Mouse (Mus musculus): ENCODE results near the gene Fbxo2. TPM values are rescaled to one million over a fixed set of nuclear protein-coding genes. Genes with fewer than 3 reads are reported as not detected.
A peak's percentile ranks its signal among the peaks of the same experiment; 100 is the strongest.
"Not testable (repeated sequence)": the region's sequence is repeated elsewhere in the genome, so short reads cannot be mapped to it uniquely, and the experiment has no call there.

The Fbxo2 gene
- total and polyA plus RNA-seq, 2 experiments from 2014 or later = 39.8 to 45.6 TPM

GRCm38 (mm10) chr4:148119578-148119977 is 40.8 kb upstream of the Fbxo2 start:
- not testable (repeated sequence) for H3K4me1 ChIP-seq (ENCODE audit: insufficient read depth, low read length); H3K27me3 ChIP-seq (ENCODE audit: insufficient read depth, low read length); ATAC-seq; H3K27ac ChIP-seq; H3K9me3 ChIP-seq (ENCODE audit: low read length); H3K9ac ChIP-seq (replicated peaks; ENCODE audit: low read length); H3K36me3 ChIP-seq (ENCODE audit: insufficient read depth, low read length); H3K4me2 ChIP-seq (ENCODE audit: low read depth, low read length); H3K4me3 ChIP-seq (ENCODE audit: low read length); DNase-seq (ENCODE audit: low spot score)
- TF ChIP-seq CTCF (IDR thresholded peaks at IDR 0.05; ENCODE audit: low read depth) = peak; percentile 35
- 88% methylated on average over 9 of the region's 9 CpGs for WGBS

- no peaks in the 10 kb centered on the region for H3K27me3 ChIP-seq (ENCODE audit: insufficient read depth, low read length)
- no peak overlapping the region for H3K9ac ChIP-seq (replicated peaks; ENCODE audit: low read length)
- H3K4me3 ChIP-seq (ENCODE audit: low read length) = no peak overlapping the region
- H3K36me3 ChIP-seq (ENCODE audit: insufficient read depth, low read length) = no peaks in the 10 kb centered on the region
- ATAC-seq (no peak), DNase-seq (ENCODE audit: low spot score) (no peak)
- TF ChIP-seq CTCF (IDR thresholded peaks at IDR 0.05; ENCODE audit: low read depth) = no peak
- 38% methylated on average over 9 of the region's 9 CpGs for WGBS
- H3K4me2 ChIP-seq (ENCODE audit: low read depth, low read length) = no peak overlapping the region
- H3K27ac ChIP-seq = peak overlapping the region; percentile 78
- peaks cover 7% of the 10 kb centered on the region; the same call in 1 of the 2 replicates for H3K4me1 ChIP-seq (ENCODE audit: insufficient read depth, low read length)
- H3K9me3 ChIP-seq (ENCODE audit: low read length) = no peaks in the 10 kb centered on the region
These were observed 39.9 kb upstream of the Fbxo2 start for GRCm38 (mm10) chr4:148120555-148120954.

GRCm38 (mm10) chr4:148121362-148121761 is 39.1 kb upstream of the Fbxo2 start:
- 33% methylated on average over 4 of the region's 4 CpGs for WGBS
- H3K27me3 ChIP-seq (ENCODE audit: insufficient read depth, low read length) = no peaks in the 10 kb centered on the region
- H3K9me3 ChIP-seq (ENCODE audit: low read length) = no peaks in the 10 kb centered on the region
- peak; percentile 93 for DNase-seq (ENCODE audit: low spot score)
- H3K36me3 ChIP-seq (ENCODE audit: insufficient read depth, low read length) = no peaks in the 10 kb centered on the region
- H3K4me2 ChIP-seq (ENCODE audit: low read depth, low read length) = no peak overlapping the region
- ATAC-seq = peak; percentile 81
- peak overlapping the region; percentile 0; the same call in 1 of the 2 replicates for H3K9ac ChIP-seq (replicated peaks; ENCODE audit: low read length)
- H3K4me3 ChIP-seq (ENCODE audit: low read length) = no peak overlapping the region
- H3K4me1 ChIP-seq (ENCODE audit: insufficient read depth, low read length) = peaks cover 12% of the 10 kb centered on the region; the same call in 1 of the 2 replicates
- H3K27ac ChIP-seq = peak overlapping the region; percentile 78
- no peak for TF ChIP-seq CTCF (IDR thresholded peaks at IDR 0.05; ENCODE audit: low read depth)

GRCm38 (mm10) chr4:148121982-148122693 is 38.3 kb upstream of the Fbxo2 start:
- Histone ChIP-seq H3K36me3 (ENCODE audit: insufficient read depth, low read length) (no peaks in the 10 kb centered on the region), H3K9me3 (ENCODE audit: low read length) (no peaks in the 10 kb centered on the region), H3K4me1 (ENCODE audit: insufficient read depth, low read length) (peaks cover 12% of the 10 kb centered on the region; the same call in 1 of the 2 replicates), H3K27ac (peak overlapping the region; percentile 78), H3K27me3 (ENCODE audit: insufficient read depth, low read length) (no peaks in the 10 kb centered on the region), H3K9ac (replicated peaks; ENCODE audit: low read length) (peak overlapping the region; percentile 0; the same call in 1 of the 2 replicates), H3K4me2 (ENCODE audit: low read depth, low read length) (no peak overlapping the region), H3K4me3 (ENCODE audit: low read length) (no peak overlapping the region)
- no peak for TF ChIP-seq CTCF (IDR thresholded peaks at IDR 0.05; ENCODE audit: low read depth)
- peak; percentile 84 for DNase-seq (ENCODE audit: low spot score)
- 10% methylated on average over 6 of the region's 6 CpGs for WGBS
- peak; percentile 85 for ATAC-seq

GRCm38 (mm10) chr4:148122694-148123066 is 37.7 kb upstream of the Fbxo2 start:
- Histone ChIP-seq H3K9me3 (ENCODE audit: low read length) (no peaks in the 10 kb centered on the region), H3K4me3 (ENCODE audit: low read length) (no peak overlapping the region), H3K27ac (peak overlapping the region; percentile 78), H3K4me1 (ENCODE audit: insufficient read depth, low read length) (peaks cover 12% of the 10 kb centered on the region; the same call in 1 of the 2 replicates), H3K4me2 (ENCODE audit: low read depth, low read length) (no peak overlapping the region), H3K9ac (replicated peaks; ENCODE audit: low read length) (no peak overlapping the region), H3K27me3 (ENCODE audit: insufficient read depth, low read length) (no peaks in the 10 kb centered on the region), H3K36me3 (ENCODE audit: insufficient read depth, low read length) (no peaks in the 10 kb centered on the region)
- DNase-seq (ENCODE audit: low spot score) (no peak), ATAC-seq (no peak)
- no peak for TF ChIP-seq CTCF (IDR thresholded peaks at IDR 0.05; ENCODE audit: low read depth)
- 60% methylated on average over 3 of the region's 3 CpGs for WGBS

- TF ChIP-seq CTCF (IDR thresholded peaks at IDR 0.05; ENCODE audit: low read depth) = no peak
- peak overlapping the region; percentile 94 for H3K27ac ChIP-seq
- H3K9me3 ChIP-seq (ENCODE audit: low read length) = no peaks in the 10 kb centered on the region
- H3K36me3 ChIP-seq (ENCODE audit: insufficient read depth, low read length) = no peaks in the 10 kb centered on the region
- peak overlapping the region; percentile 78 for H3K4me3 ChIP-seq (ENCODE audit: low read length)
- H3K9ac ChIP-seq (replicated peaks; ENCODE audit: low read length) = no peak overlapping the region
- DNase-seq (ENCODE audit: low spot score) (no peak), ATAC-seq (no peak)
- no peaks in the 10 kb centered on the region for H3K27me3 ChIP-seq (ENCODE audit: insufficient read depth, low read length)
- H3K4me1 ChIP-seq (ENCODE audit: insufficient read depth, low read length) = peaks cover 21% of the 10 kb centered on the region; the same call in 1 of the 2 replicates
- WGBS = 56% methylated on average over 1 of the region's 1 CpGs
- H3K4me2 ChIP-seq (ENCODE audit: low read depth, low read length) = peak overlapping the region; percentile 93
These were observed 32.2 kb upstream of the Fbxo2 start for GRCm38 (mm10) chr4:148128241-148128640.

- Histone ChIP-seq H3K4me3 (ENCODE audit: low read length) (peak overlapping the region; percentile 78), H3K4me2 (ENCODE audit: low read depth, low read length) (peak overlapping the region; percentile 93), H3K36me3 (ENCODE audit: insufficient read depth, low read length) (no peaks in the 10 kb centered on the region), H3K9me3 (ENCODE audit: low read length) (no peaks in the 10 kb centered on the region), H3K4me1 (ENCODE audit: insufficient read depth, low read length) (peaks cover 21% of the 10 kb centered on the region; the same call in 1 of the 2 replicates), H3K27ac (peak overlapping the region; percentile 94), H3K27me3 (ENCODE audit: insufficient read depth, low read length) (no peaks in the 10 kb centered on the region), H3K9ac (replicated peaks; ENCODE audit: low read length) (peak overlapping the region; percentile 19; the same call in 1 of the 2 replicates)
- WGBS = 26% methylated on average over 2 of the region's 2 CpGs
- TF ChIP-seq CTCF (IDR thresholded peaks at IDR 0.05; ENCODE audit: low read depth) = no peak
- DNase-seq (ENCODE audit: low spot score) (no peak), ATAC-seq (no peak)
These were observed 31.7 kb upstream of the Fbxo2 start for GRCm38 (mm10) chr4:148128672-148129071.
